Mouse (Mus musculus) MEL (cell line): Measurements from ENCODE around the gene Zc3h12b.

Experiments
- CTCF ChIP-seq, 3 experiments: IDR thresholded peaks in 2 of 3; conservative IDR thresholded peaks in 1 of 3; 2 replicates each; pipeline ENCODE4 v1.5.1; 2011 to 2012; ENCODE audit warnings: low read length in 3 of 3, low read depth in 2 of 3, mild to moderate bottlenecking in 2 of 3, improper control_type of control experiment in 1 of 3, inconsistent platforms in 1 of 3, mixed read lengths in 1 of 3, moderate library complexity in 1 of 3; ENCODE audit not compliant: control insufficient read depth in 1 of 3, insufficient read depth in 1 of 3, poor library complexity in 1 of 3, severe bottlenecking in 1 of 3
- POLR2AphosphoS5 ChIP-seq: IDR thresholded peaks from 2 replicates; pipeline ENCODE4 v1.6.1; 2012; ENCODE audit warnings: low read depth, borderline replicate concordance, mild to moderate bottlenecking, inconsistent platforms, low read length, moderate library complexity, mixed read lengths

GRCm38 (mm10) chrX:95963366-95963765 lies 251.9 kb downstream of the Zc3h12b start:
- no peak for TF ChIP-seq POLR2AphosphoS5
- TF ChIP-seq CTCF (IDR thresholded peaks at IDR 0.05 in 2 of 3, conservative IDR thresholded peaks at IDR 0.05 in 1 of 3; ENCODE audit: control insufficient read depth in 1 of 3, insufficient read depth in 1 of 3, low read depth in 2 of 3, low read length in 3 of 3, poor library complexity in 1 of 3, severe bottlenecking in 1 of 3), result no peak
